Mouse (Mus musculus) A20 (cell line): ENCODE measurements at regions not wholly inside any gene's neighbourhood (a gene's known extent, or its start where the extent isn't known, plus 50 kb on each side); places are given as distances from the start of the nearest gene placed in this dataset.
A peak's percentile ranks its signal among the peaks of the same experiment; 100 is the strongest.

Experiments used
- DNase-seq: peaks from one replicate; pipeline ENCODE4 v3.0.0-alpha.2; 2011; ENCODE audit warnings: low read depth, low spot score

GRCm38 (mm10) chr8:62181836-62182235 lies 58.9 kb upstream of the Anxa10 start:
- DNase-seq, result peak; percentile 87
